Mouse (Mus musculus) olfactory bulb, adult 2 months (tissue): ENCODE results near the gene Gstp1.

Experiments used
- CTCF ChIP-seq: fragments of 200-500 bp; IDR thresholded peaks from 2 replicates; pipeline ENCODE4 v1.5.1; 2012; ENCODE audit warnings: low read depth, mild to moderate bottlenecking, low read length, moderate library complexity; ENCODE audit not compliant: insufficient read depth
- POLR2A ChIP-seq: fragments of 200-500 bp; IDR thresholded peaks from 2 replicates; pipeline ENCODE4 v1.6.1; 2012; ENCODE audit warnings: mild to moderate bottlenecking, low read depth, low read length, moderate library complexity; ENCODE audit not compliant: insufficient read depth

DNA sequence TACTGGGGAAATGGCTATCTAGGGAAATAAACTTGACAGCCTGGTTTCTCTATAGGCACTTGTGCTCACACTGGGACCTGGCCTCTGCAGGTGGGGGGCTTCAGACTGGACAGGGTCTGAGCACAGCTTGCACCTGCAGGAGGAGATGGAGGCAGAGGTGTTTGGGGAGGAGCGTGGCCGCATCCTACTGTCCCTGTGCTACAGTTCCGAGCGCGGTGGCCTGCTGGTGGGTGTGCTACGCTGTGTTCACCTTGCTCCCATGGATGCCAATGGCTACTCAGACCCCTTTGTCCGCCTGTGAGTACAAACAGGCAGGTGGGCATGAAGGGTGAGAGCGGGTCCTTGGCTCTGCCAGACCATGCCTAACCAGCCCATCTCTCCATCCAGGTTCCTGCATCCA is 31.8 kb downstream of the Gstp1 start:
- TF ChIP-seq CTCF (no peak), POLR2A (no peak)
